11 mouse cellular contexts compared by ENCODE assay signal in genomic region chr9:48111316-48111890, GRCm38 (mm10). TPM values are rescaled to one million over a fixed set of nuclear protein-coding genes. Genes with fewer than 3 reads are reported as not detected.
A peak's percentile ranks its signal among the peaks of the same experiment; 100 is the strongest.
DNase-seq lines count a peak whose midpoint lies in the region; ATAC-seq and TF ChIP-seq lines count a peak whose summit lies in the region.
"Had no signal": no experiment of that assay in that cellular context is flagged by ENCODE, and none has a peak within 500 bp of the region (broad histone marks: within the 10 kb centered on the region; RNA-seq: fewer than 3 reads in every experiment).

No protein-coding gene starts in this region.

- H3K9ac ChIP-seq in hindbrain, embryonic 15.5 days: no peak overlapping the region
- H3K9ac ChIP-seq in hindbrain, embryonic 14.5 days: no peak overlapping the region
- H3K9ac ChIP-seq in forebrain, embryonic 13.5 days: no peak overlapping the region
- H3K9ac ChIP-seq: midbrain, embryonic 15.5 days; stomach, embryonic 15.5 days had no signal

- no peak overlapping the region for H3K4me2 ChIP-seq in hindbrain, embryonic 15.5 days
- no peak overlapping the region for H3K4me2 ChIP-seq in hindbrain, embryonic 14.5 days (replicated peaks)
- H3K4me2 ChIP-seq in forebrain, embryonic 13.5 days: no peak overlapping the region
- H3K4me2 ChIP-seq: midbrain, embryonic 15.5 days; stomach, embryonic 15.5 days had no signal

- peaks cover 13% of the 10 kb centered on the region for H3K4me1 ChIP-seq in hindbrain, embryonic 15.5 days (replicated peaks)
- peaks cover 8% of the 10 kb centered on the region for H3K4me1 ChIP-seq in hindbrain, embryonic 14.5 days (replicated peaks; ENCODE audit: control insufficient read depth, insufficient read depth, low read length)
- H3K4me1 ChIP-seq in cerebellum, adult 2 months (ENCODE audit: control insufficient read depth, insufficient read depth, low read length): peaks cover 16% of the 10 kb centered on the region
- no peaks in the 10 kb centered on the region for H3K4me1 ChIP-seq in forebrain, embryonic 13.5 days
- H3K4me1 ChIP-seq: stomach, embryonic 15.5 days had no signal

- no peak for TF ChIP-seq CTCF in cerebellum, adult 2 months (IDR thresholded peaks at IDR 0.05; ENCODE audit: borderline replicate concordance, insufficient read depth, low read depth, low read length)

- 52% methylated on average over 8 of the region's 8 CpGs for WGBS in hindbrain, embryonic 15.5 days
- WGBS in hindbrain, embryonic 14.5 days: 58% methylated on average over 8 of the region's 8 CpGs
- WGBS in cerebellum, adult 2 months: 9% methylated on average over 8 of the region's 8 CpGs
- 68% methylated on average over 8 of the region's 8 CpGs for WGBS in forebrain, embryonic 13.5 days

- no peaks in the 10 kb centered on the region for H3K9me3 ChIP-seq in hindbrain, embryonic 15.5 days
- no peaks in the 10 kb centered on the region for H3K9me3 ChIP-seq in hindbrain, embryonic 14.5 days (ENCODE audit: control insufficient read depth, low read length)
- H3K9me3 ChIP-seq in forebrain, embryonic 13.5 days (replicated peaks): no peaks in the 10 kb centered on the region
- H3K9me3 ChIP-seq: midbrain, embryonic 15.5 days; stomach, embryonic 15.5 days had no signal

- H3K36me3 ChIP-seq in hindbrain, embryonic 15.5 days: no peaks in the 10 kb centered on the region
- no peaks in the 10 kb centered on the region for H3K36me3 ChIP-seq in hindbrain, embryonic 14.5 days (replicated peaks; ENCODE audit: control insufficient read depth, insufficient read depth)
- H3K36me3 ChIP-seq in forebrain, embryonic 13.5 days (ENCODE audit: poor library complexity, severe bottlenecking): no peaks in the 10 kb centered on the region
- H3K36me3 ChIP-seq: midbrain, embryonic 15.5 days; stomach, embryonic 15.5 days had no signal

- 0 out of 2 replicates have a peak, but pooled peaks have one; percentile 27 for ATAC-seq in hindbrain, embryonic 15.5 days (ENCODE audit: low FRiP score, low read depth)
- ATAC-seq in hindbrain, embryonic 14.5 days (ENCODE audit: low FRiP score): no peak
- ATAC-seq in forebrain, embryonic 13.5 days: no peak
- ATAC-seq: midbrain, embryonic 15.5 days had no signal

- no peak overlapping the region for H3K4me3 ChIP-seq in hindbrain, embryonic 15.5 days
- no peak overlapping the region for H3K4me3 ChIP-seq in hindbrain, embryonic 14.5 days (replicated peaks; ENCODE audit: low read length)
- no peak overlapping the region for H3K4me3 ChIP-seq in cerebellum, adult 2 months (replicated peaks; ENCODE audit: insufficient read depth, low read depth, low read length)
- H3K4me3 ChIP-seq in forebrain, embryonic 13.5 days: no peak overlapping the region
- H3K4me3 ChIP-seq: midbrain, embryonic 15.5 days; stomach, embryonic 15.5 days had no signal

- TF ChIP-seq POLR2A in cerebellum, adult 2 months (IDR thresholded peaks at IDR 0.05; ENCODE audit: borderline replicate concordance, insufficient read depth, low read length): no peak

- H3K27ac ChIP-seq in hindbrain, embryonic 15.5 days (replicated peaks): no peak overlapping the region
- no peak overlapping the region for H3K27ac ChIP-seq in hindbrain, embryonic 14.5 days
- H3K27ac ChIP-seq in cerebellum, adult 2 months (ENCODE audit: insufficient read depth, low read length): no peak overlapping the region; the same call in 1 of the 2 replicates
- no peak overlapping the region for H3K27ac ChIP-seq in forebrain, embryonic 13.5 days
- H3K27ac ChIP-seq: midbrain, embryonic 15.5 days; stomach, embryonic 15.5 days had no signal

- DNase-seq in hindbrain, embryonic 14.5 days (ENCODE audit: low spot score): no peak
- peak; percentile 12 for DNase-seq in adrenal gland, adult 8-10 months
- peak; percentile 76 to 82 for DNase-seq in cerebellum, adult 2 months
- DNase-seq in layer of hippocampus, adult 9-11 months: peak; percentile 71
- no peak for DNase-seq in lung, adult 18-20 months
- DNase-seq in yolk sac, embryonic 10.5 days (ENCODE audit: low spot score): no peak
- DNase-seq: heart, adult 18-20 months had no signal

- no peaks in the 10 kb centered on the region for H3K27me3 ChIP-seq in hindbrain, embryonic 15.5 days
- 0 out of 2 replicates have a peak, but pooled peaks cover 4% of the 10 kb centered on the region for H3K27me3 ChIP-seq in hindbrain, embryonic 14.5 days (ENCODE audit: control insufficient read depth, insufficient read depth, low read length)
- no peaks in the 10 kb centered on the region for H3K27me3 ChIP-seq in cerebellum, adult 2 months (ENCODE audit: control insufficient read depth, insufficient read depth, low read length)
- peaks cover 6% of the 10 kb centered on the region; the same call in 1 of the 2 replicates for H3K27me3 ChIP-seq in forebrain, embryonic 13.5 days
- H3K27me3 ChIP-seq: midbrain, embryonic 15.5 days; stomach, embryonic 15.5 days had no signal

RNA-seq across cellular contexts. Expression of gene Nxpe4, which starts 50.4 kb away (rescaled TPM):
- 8.4 and 8.7 TPM in 2 replicates for polyA plus RNA-seq in hindbrain, embryonic 15.5 days (2015; fragmentation: Nextera tagmentation; extraction: Ambion mirVana)
- polyA plus RNA-seq in hindbrain, embryonic 14.5 days (2014; fragmentation: Nextera tagmentation; extraction: Ambion mirVana): 8.9 and 9.3 TPM in 2 replicates
- total RNA-seq in adrenal gland, adult 8-10 months (2022): 10 to 100 TPM in 1 of 4 experiments, 1 to 10 TPM in 3; 2.1 to 10.4 (median 6.7) TPM
- 7.6 TPM in 2 replicates for polyA plus RNA-seq in cerebellum, adult 2 months (2012; rRNA removed)
- 5.5 TPM in 2 replicates for polyA plus RNA-seq in forebrain, embryonic 13.5 days (2015; fragmentation: Nextera tagmentation; extraction: Ambion mirVana)

Comparison
In these comparisons a context has a peak if more than half of its experiments do, and no peak if none do; other contexts are left out.
1. DNase-seq: peak in adrenal gland, adult 8-10 months (single experiment), cerebellum, adult 2 months (2 of 2) and layer of hippocampus, adult 9-11 months (single experiment); none in hindbrain, embryonic 14.5 days (single experiment), lung, adult 18-20 months (0 of 2) and yolk sac, embryonic 10.5 days (single experiment).